26 mouse cellular contexts compared by ENCODE assay signal in genomic region chr17:44782366-44782765, GRCm38 (mm10).
"Had no signal": no experiment of that assay in that cellular context is flagged by ENCODE, and none has a peak within 500 bp of the region (broad histone marks: within the 10 kb centered on the region; RNA-seq: fewer than 3 reads in every experiment).

No protein-coding gene starts in this region.

- H3K4me2 ChIP-seq: heart, embryonic 12.5 days; hindbrain, embryonic 12.5 days; hindbrain, embryonic 14.5 days; intestine, embryonic 15.5 days; limb, embryonic 12.5 days; limb, embryonic 15.5 days; liver, embryonic 12.5 days had no signal

- H3K4me1 ChIP-seq: heart, embryonic 10.5 days had no signal

- H3K36me3 ChIP-seq: heart, embryonic 10.5 days; heart, embryonic 12.5 days; hindbrain, embryonic 10.5 days; hindbrain, embryonic 12.5 days; intestine, embryonic 15.5 days; limb, embryonic 12.5 days; limb, embryonic 15.5 days; liver, embryonic 12.5 days had no signal

- H3K27ac ChIP-seq: gastrocnemius, adult 2 months; heart, adult 2 months; heart, embryonic 10.5 days; hindbrain, embryonic 10.5 days; hindbrain, embryonic 12.5 days; hindbrain, embryonic 14.5 days; intestine, embryonic 15.5 days; layer of hippocampus, adult 2 months; left cerebral cortex, adult 2 months; limb, embryonic 12.5 days; limb, embryonic 15.5 days; liver, embryonic 12.5 days; liver, embryonic 14.5 days had no signal

- DNase-seq: gastrocnemius, adult 2 months; gastrocnemius, postnatal 10 days; gastrocnemius, postnatal 25 days; heart, adult 2 months; heart, postnatal 10 days; heart, postnatal 4 days; kidney, adult 18-20 months; kidney, adult 8-10 months; kidney, postnatal 10 days; kidney, postnatal 25 days; kidney, postnatal 4 days had no signal

- ATAC-seq: hindbrain, embryonic 16.5 days; inflammation-experienced regulatory T-cells, adult 6 months; intestine, embryonic 15.5 days; intestine, postnatal 0 days; liver, embryonic 12.5 days had no signal

- H3K4me3 ChIP-seq: gastrocnemius, adult 2 months; heart, adult 2 months; heart, embryonic 10.5 days; heart, embryonic 12.5 days; hindbrain, embryonic 10.5 days; hindbrain, embryonic 12.5 days; intestine, embryonic 15.5 days; layer of hippocampus, adult 2 months; left cerebral cortex, adult 2 months; limb, embryonic 12.5 days; limb, embryonic 15.5 days; liver, embryonic 12.5 days had no signal

- H3K27me3 ChIP-seq: heart, embryonic 12.5 days; hindbrain, embryonic 12.5 days; intestine, embryonic 15.5 days; limb, embryonic 12.5 days; limb, embryonic 15.5 days; liver, embryonic 12.5 days had no signal

- H3K9me3 ChIP-seq: heart, embryonic 10.5 days; heart, embryonic 12.5 days; hindbrain, embryonic 10.5 days; hindbrain, embryonic 12.5 days; intestine, embryonic 15.5 days; limb, embryonic 12.5 days; limb, embryonic 15.5 days; liver, embryonic 12.5 days had no signal

- H3K9ac ChIP-seq: heart, embryonic 12.5 days; hindbrain, embryonic 12.5 days; hindbrain, embryonic 14.5 days; intestine, embryonic 15.5 days; limb, embryonic 12.5 days; limb, embryonic 15.5 days; liver, embryonic 12.5 days; liver, embryonic 14.5 days had no signal
